Mouse (Mus musculus) small intestine, adult 2 months (tissue): ENCODE data around the gene Zfp870. TPM values are rescaled to one million over a fixed set of nuclear protein-coding genes. Genes with fewer than 3 reads are reported as not detected.
"Not testable (repeated sequence)": the region's sequence is repeated elsewhere in the genome, so short reads cannot be mapped to it uniquely, and the experiment has no call there.

ENCODE experiments used
- H3K27ac ChIP-seq: fragments of 200-500 bp; 2 replicates; pipeline ENCODE4 v1.5.1; 2012; ENCODE audit warnings: low read depth, low read length, control low read depth, inconsistent platforms; ENCODE audit not compliant: insufficient read depth
- H3K27me3 ChIP-seq: fragments of 200-500 bp; 2 replicates; pipeline ENCODE4 v1.6.1; 2012; ENCODE audit warnings: mild to moderate bottlenecking, moderate library complexity, low read length, inconsistent platforms; ENCODE audit not compliant: control insufficient read depth, insufficient read depth
- H3K36me3 ChIP-seq: fragments of 200-500 bp; 2 replicates; pipeline ENCODE4 v1.6.1; 2012; ENCODE audit warnings: mild to moderate bottlenecking, low read length, control low read depth, inconsistent platforms; ENCODE audit not compliant: control insufficient read depth, insufficient read depth
- H3K4me1 ChIP-seq: fragments of 200-500 bp; 2 replicates; pipeline ENCODE4 v1.6.1; 2012; ENCODE audit warnings: low read length, inconsistent platforms, mixed read lengths; ENCODE audit not compliant: control insufficient read depth, insufficient read depth, insufficient read length
- H3K4me3 ChIP-seq: fragments of 200-500 bp; 2 replicates; pipeline ENCODE4 v1.5.1; 2012; ENCODE audit warnings: low read depth, mild to moderate bottlenecking, control low read depth, inconsistent platforms, low read length, moderate library complexity
- CTCF ChIP-seq: fragments of 200-500 bp; IDR thresholded peaks from 2 replicates; pipeline ENCODE4 v1.5.1; 2012; ENCODE audit warnings: low read depth, mild to moderate bottlenecking, control low read depth, inconsistent platforms, low read length, moderate library complexity, mixed read lengths; ENCODE audit not compliant: insufficient replicate concordance, insufficient read length; ENCODE audit errors: extremely low read depth
- POLR2A ChIP-seq: fragments of 200-500 bp; IDR thresholded peaks from 2 replicates; pipeline ENCODE4 v1.6.1; 2012; ENCODE audit warnings: low read depth, mild to moderate bottlenecking, control low read depth, inconsistent platforms, low read length, moderate library complexity
- WGBS: fragments of 180-500 bp; shearing (Covaris S2); methylation state at CpG from one replicate; pipeline ENCODE4 v1.1.7; 2018; 5-methylcytosine and 5-hydroxymethylcytosine counted together
- polyA plus RNA-seq: library from polyadenylated mRNA; depleted of rRNA; stranded (reverse); fragments of >200 nt; gene quantifications from 2 replicates; pipeline ENCODE4 v1.2.3, GENCODE M21; 2012

The Zfp870 gene
- polyA plus RNA-seq, 1 experiment: 0.30 TPM

DNA sequence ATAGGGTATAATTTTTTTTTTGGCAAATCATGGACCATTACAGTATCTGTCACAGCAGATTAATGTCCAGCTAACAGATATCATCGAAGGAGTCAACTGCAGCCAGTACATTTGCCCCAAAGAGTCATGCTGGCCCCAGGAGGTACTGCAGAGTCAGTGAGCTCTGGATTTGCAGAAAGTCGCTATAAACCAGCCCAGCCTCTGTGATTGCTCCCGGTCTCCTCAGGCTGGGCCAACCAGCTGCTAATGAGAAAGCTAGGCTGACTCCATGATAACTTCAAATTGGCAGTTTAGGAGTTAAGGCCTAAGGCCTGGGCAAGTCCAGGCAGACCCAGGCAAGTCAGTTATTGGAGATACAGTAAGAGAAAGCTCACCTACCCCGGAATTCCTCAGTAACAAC, 19.4 kb downstream of the Zfp870 start:
- no peak overlapping the region for H3K27ac ChIP-seq
- no peaks in the 10 kb centered on the region for H3K36me3 ChIP-seq
- WGBS: 87% methylated on average over 4 of the region's 4 CpGs
- no peaks in the 10 kb centered on the region for H3K27me3 ChIP-seq
- H3K4me1 ChIP-seq: no peaks in the 10 kb centered on the region
- no peak overlapping the region for H3K4me3 ChIP-seq
- TF ChIP-seq CTCF: no peak
- TF ChIP-seq POLR2A: no peak

DNA sequence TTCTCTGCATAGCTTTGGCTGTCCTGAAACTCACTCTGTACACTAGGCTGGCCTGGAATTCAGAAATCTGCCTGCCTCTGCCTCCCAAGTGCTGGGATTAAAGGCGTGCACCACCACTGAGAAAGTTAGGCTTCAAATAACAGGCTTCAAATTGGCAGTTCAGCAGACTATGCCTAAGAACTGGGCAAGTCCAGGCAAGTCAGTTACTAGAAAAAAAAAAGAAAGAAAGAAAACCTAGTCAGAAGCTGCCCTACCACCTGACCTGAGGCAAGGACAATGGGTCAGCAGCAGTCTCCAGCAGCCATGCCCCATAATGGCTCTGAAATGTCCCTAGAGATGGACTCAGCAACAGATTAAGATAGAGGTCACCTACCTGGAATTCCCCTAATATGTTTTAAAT, 20.0 kb downstream of the Zfp870 start:
- no peak for TF ChIP-seq POLR2A
- no peak for TF ChIP-seq CTCF
- no peaks in the 10 kb centered on the region for H3K4me1 ChIP-seq
- H3K4me3 ChIP-seq: no peak overlapping the region
- WGBS: 92% methylated on average over 1 of the region's 1 CpGs
- H3K27me3 ChIP-seq: no peaks in the 10 kb centered on the region
- no peaks in the 10 kb centered on the region for H3K36me3 ChIP-seq
- H3K27ac ChIP-seq: no peak overlapping the region

DNA sequence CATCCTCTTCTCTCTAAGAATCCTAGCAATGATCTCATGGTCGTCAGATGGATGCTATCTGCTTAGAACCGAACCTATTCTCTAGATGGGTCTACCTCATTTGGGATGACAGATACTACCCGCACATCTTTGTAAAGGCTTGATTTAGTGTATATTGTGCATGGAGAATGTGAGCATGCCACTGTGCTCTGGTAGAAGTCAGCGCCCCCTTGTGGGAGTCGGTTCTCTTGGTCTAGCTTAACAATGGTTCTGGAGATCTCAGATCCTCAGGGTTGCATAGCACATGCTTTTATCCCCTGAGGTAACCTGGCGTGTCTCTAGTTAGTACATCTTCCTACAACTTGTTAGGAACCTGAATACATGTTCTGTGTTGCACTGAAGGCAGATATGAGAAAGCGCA, 24.2 kb downstream of the Zfp870 start:
- not testable (repeated sequence) for H3K4me3 ChIP-seq, H3K27me3 ChIP-seq, H3K4me1 ChIP-seq, H3K27ac ChIP-seq, H3K36me3 ChIP-seq
- WGBS: 58% methylated on average over 5 of the region's 7 CpGs

DNA sequence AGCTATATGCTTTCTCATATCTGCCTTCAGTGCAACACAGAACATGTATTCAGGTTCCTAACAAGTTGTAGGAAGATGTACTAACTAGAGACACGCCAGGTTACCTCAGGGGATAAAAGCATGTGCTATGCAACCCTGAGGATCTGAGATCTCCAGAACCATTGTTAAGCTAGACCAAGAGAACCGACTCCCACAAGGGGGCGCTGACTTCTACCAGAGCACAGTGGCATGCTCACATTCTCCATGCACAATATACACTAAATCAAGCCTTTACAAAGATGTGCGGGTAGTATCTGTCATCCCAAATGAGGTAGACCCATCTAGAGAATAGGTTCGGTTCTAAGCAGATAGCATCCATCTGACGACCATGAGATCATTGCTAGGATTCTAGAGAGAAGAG, 34.7 kb downstream of the Zfp870 start:
- not testable (repeated sequence) for H3K4me1 ChIP-seq, H3K36me3 ChIP-seq, H3K27ac ChIP-seq, H3K27me3 ChIP-seq, H3K4me3 ChIP-seq
- 48% methylated on average over 4 of the region's 6 CpGs for WGBS

DNA sequence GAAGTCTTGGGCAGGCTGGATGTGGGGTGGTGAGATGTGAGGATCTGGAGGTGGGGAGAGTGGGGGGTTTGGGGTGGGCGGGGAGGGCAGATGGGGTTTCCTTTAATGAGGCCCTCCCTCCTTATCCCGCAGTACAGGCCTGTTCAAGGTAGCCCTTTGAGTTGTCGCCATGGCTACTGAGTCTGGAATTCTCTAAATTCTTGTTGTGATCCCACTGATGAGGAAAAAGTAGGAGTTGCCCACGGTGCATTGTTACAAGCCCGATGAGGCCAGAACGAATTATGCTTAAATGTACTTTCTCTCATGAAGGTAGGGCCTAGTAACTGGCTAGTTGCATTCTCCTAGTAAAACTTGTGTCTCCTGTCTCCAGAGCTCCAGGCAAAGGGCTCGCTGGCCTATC, 39.9 kb downstream of the Zfp870 start:
- TF ChIP-seq POLR2A (no peak), CTCF (no peak)
- WGBS: 69% methylated on average over 7 of the region's 7 CpGs
- Histone ChIP-seq H3K36me3 (no peaks in the 10 kb centered on the region), H3K4me1 (no peaks in the 10 kb centered on the region), H3K27me3 (no peaks in the 10 kb centered on the region), H3K4me3 (no peak overlapping the region), H3K27ac (no peak overlapping the region)

DNA sequence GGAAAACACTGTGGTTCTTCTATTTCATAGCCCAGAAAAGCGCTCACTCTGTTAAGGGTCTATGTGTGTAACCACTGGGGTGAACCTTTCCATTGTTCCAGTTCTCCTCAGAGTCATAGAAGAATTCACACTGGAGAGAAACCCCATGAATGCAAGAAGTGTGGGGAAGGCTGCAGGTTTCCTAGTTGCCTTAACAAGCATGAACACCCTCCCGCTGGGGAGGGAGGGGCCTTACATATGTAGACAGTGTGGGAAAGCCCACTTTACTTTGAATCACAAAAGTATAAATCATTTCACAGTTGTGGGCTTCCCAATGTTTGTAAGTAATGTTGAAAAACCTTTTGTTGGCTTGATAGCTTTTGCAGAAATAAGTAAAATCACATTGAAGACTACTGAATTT, 50.1 kb downstream of the Zfp870 start:
- no peak overlapping the region for H3K4me3 ChIP-seq
- 92% methylated on average over 2 of the region's 2 CpGs for WGBS
- TF ChIP-seq POLR2A: no peak
- TF ChIP-seq CTCF: no peak
- no peaks in the 10 kb centered on the region for H3K36me3 ChIP-seq
- H3K4me1 ChIP-seq: peaks cover 4% of the 10 kb centered on the region
- H3K27me3 ChIP-seq: no peaks in the 10 kb centered on the region
- no peak overlapping the region for H3K27ac ChIP-seq

DNA sequence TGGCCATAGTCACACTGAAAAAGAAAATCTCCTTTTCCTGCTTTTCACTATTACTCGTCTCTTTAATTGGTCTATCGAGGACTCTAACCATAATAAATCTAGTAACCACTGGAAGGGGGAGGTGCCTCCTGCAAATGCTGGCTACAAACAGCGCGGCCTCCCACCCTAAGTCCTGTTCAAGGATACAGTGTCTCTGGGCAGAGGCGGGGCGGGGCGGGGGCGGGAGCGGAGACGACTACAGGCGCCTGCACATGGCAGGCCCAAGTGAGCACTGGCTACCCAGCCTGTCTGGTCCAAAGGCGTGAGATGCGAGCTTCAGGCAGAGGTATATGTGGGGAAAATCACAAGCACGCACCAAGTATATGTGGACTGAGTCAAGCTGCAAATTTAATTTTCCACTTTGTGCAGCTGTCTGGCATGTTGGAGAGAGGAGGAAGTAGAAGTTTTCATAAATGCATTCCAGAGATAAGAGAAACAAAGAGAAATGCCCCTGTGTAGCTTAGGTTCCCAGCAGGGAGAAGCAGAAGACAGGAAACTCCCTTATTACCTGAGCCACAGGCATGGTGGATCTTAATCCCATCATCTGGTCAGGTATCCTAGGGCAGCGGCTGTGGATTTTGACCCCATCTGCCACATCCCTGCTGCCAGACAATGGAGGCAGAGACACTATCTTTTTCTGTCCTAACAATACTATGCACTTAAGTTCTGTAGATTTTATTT, 52.2 kb downstream of the Zfp870 start:
- H3K36me3 ChIP-seq: no peaks in the 10 kb centered on the region

DNA sequence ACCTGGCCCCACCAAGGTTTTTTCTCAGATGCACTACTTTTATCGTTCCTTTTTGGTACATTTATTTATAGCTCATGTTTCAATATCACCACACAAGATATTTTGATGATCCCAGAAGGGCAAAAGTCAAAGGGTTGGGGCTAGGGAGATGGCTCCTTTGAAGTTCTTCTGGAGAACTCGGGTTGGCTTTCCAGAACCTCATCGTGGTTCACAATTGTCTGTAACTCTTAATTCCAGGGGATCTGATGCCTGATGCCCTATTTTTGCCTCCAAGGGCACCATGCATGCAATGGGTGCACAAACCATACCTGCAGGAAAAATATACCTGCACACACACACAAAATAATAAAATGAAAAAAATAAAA, 61.0 kb downstream of the Zfp870 start:
- TF ChIP-seq CTCF (no peak), POLR2A (no peak)
- no peak overlapping the region for H3K27ac ChIP-seq
- H3K27me3 ChIP-seq: no peaks in the 10 kb centered on the region
- 0 out of 2 replicates have a peak overlapping the region, but pooled peaks have one; percentile 98 for H3K4me3 ChIP-seq
- 29% methylated on average over 3 of the region's 3 CpGs for WGBS
- peaks cover 4% of the 10 kb centered on the region; the same call in 1 of the 2 replicates for H3K4me1 ChIP-seq
- H3K36me3 ChIP-seq: peaks cover 5% of the 10 kb centered on the region; the same call in 1 of the 2 replicates

More for the DNA sequence above, 52.2 kb downstream of the Zfp870 start:
- no peak overlapping the region for H3K4me3 ChIP-seq
- H3K27ac ChIP-seq: no peak overlapping the region
- peaks cover 4% of the 10 kb centered on the region for H3K4me1 ChIP-seq
- 10% methylated on average over 15 of the region's 15 CpGs for WGBS
- no peaks in the 10 kb centered on the region for H3K27me3 ChIP-seq
- TF ChIP-seq POLR2A (no peak), CTCF (no peak)
